ENCODE assay signal across 17 mouse cellular contexts in the genomic region with DNA sequence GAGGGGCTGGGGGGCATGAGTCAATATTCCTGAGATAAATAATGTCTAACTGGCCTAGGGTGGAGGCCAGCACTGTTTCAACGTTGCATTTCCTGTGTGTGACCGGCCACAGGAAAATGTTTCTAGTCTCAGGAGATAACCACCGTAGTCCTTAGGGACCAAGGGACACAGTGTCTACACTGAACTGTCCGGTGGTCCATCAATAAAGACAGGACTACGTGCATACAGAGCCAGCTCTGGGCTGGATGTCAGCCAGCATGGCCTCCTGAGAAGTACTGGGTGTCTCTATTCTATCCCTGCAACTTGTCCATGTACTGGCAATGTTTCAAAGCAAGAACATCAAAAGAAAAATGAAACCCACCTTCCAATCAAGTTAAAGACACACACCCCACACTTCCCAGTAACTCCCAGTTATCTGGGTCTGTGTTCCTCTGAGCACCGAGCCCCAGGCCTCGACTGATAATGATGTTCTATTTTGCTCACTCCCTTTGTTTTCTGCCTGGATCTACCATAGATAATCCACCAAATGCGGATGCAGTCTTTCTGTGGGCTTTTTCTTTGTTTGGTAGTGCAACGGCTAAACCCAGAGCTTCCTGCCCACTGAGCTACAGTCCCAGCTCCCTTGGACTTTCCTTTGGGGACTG. TPM values are rescaled to one million over a fixed set of nuclear protein-coding genes. Genes with fewer than 3 reads are reported as not detected.
A peak's percentile ranks its signal among the peaks of the same experiment; 100 is the strongest.
DNase-seq lines count a peak whose midpoint lies in the region; ATAC-seq and TF ChIP-seq lines count a peak whose summit lies in the region.
"Had no signal": no experiment of that assay in that cellular context is flagged by ENCODE, and none has a peak within 500 bp of the region (broad histone marks: within the 10 kb centered on the region; RNA-seq: fewer than 3 reads in every experiment).

No protein-coding gene starts in this region.

- no peaks in the 10 kb centered on the region for H3K9me3 ChIP-seq in heart, embryonic 13.5 days
- no peaks in the 10 kb centered on the region for H3K9me3 ChIP-seq in kidney, embryonic 15.5 days (replicated peaks)
- H3K9me3 ChIP-seq in liver, embryonic 11.5 days (ENCODE audit: control insufficient read depth, low read length): no peaks in the 10 kb centered on the region
- H3K9me3 ChIP-seq: embryonic facial prominence, embryonic 12.5 days; neural tube, embryonic 13.5 days had no signal

- no peak for DNase-seq in heart, adult 11 months
- peak; percentile 52 for DNase-seq in kidney, adult 9 months
- no peak for DNase-seq in liver, embryonic 11.5 days (ENCODE audit: low spot score)
- DNase-seq in lung, postnatal 14 days: peak; percentile 59
- DNase-seq in embryo, embryonic 11 days: no peak
- no peak for DNase-seq in gastrocnemius, adult 2 months
- DNase-seq: adrenal gland, adult 2 months; cerebellum, adult 18-20 months; gastrocnemius, postnatal 14 days; heart, postnatal 36 days; thymus, adult 18-20 months had no signal

- WGBS in heart, embryonic 13.5 days: 54% methylated on average over 9 of the region's 9 CpGs
- WGBS in kidney, embryonic 15.5 days: 75% methylated on average over 9 of the region's 9 CpGs
- WGBS in liver, embryonic 11.5 days: 49% methylated on average over 9 of the region's 9 CpGs

- intact Hi-C loops in gastrocnemius, adult 2 months (cut with DNase I): no loop called here

- no peaks in the 10 kb centered on the region for H3K27me3 ChIP-seq in heart, embryonic 13.5 days (replicated peaks)
- H3K27me3 ChIP-seq in kidney, embryonic 15.5 days: no peaks in the 10 kb centered on the region
- H3K27me3 ChIP-seq in liver, embryonic 11.5 days (replicated peaks; ENCODE audit: control insufficient read depth, insufficient read depth, low read length): no peaks in the 10 kb centered on the region
- H3K27me3 ChIP-seq: embryonic facial prominence, embryonic 12.5 days; neural tube, embryonic 13.5 days had no signal

- ATAC-seq in heart, embryonic 13.5 days (ENCODE audit: extremely low read depth, insufficient number of reproducible peaks, low FRiP score, low TSS enrichment): no peak
- ATAC-seq in kidney, embryonic 15.5 days (replicated peaks; ENCODE audit: low FRiP score): no peak
- peak; percentile 65 for ATAC-seq in liver, embryonic 11.5 days (replicated peaks; ENCODE audit: low FRiP score)
- ATAC-seq: hindbrain, embryonic 16.5 days had no signal

- H3K27ac ChIP-seq in heart, embryonic 13.5 days (replicated peaks): peak overlapping the region; percentile 43; the same call in 1 of the 2 replicates
- H3K27ac ChIP-seq in kidney, embryonic 15.5 days: no peak overlapping the region
- peak overlapping the region; percentile 47 for H3K27ac ChIP-seq in liver, embryonic 11.5 days (ENCODE audit: low read depth, low read length)
- no peak overlapping the region for H3K27ac ChIP-seq in gastrocnemius, adult 2 months
- H3K27ac ChIP-seq: embryonic facial prominence, embryonic 12.5 days; neural tube, embryonic 13.5 days had no signal

- no peak overlapping the region for H3K4me3 ChIP-seq in heart, embryonic 13.5 days
- no peak overlapping the region for H3K4me3 ChIP-seq in kidney, embryonic 15.5 days (replicated peaks)
- H3K4me3 ChIP-seq in liver, embryonic 11.5 days (ENCODE audit: low read depth, low read length): no peak overlapping the region
- H3K4me3 ChIP-seq in gastrocnemius, adult 2 months: no peak overlapping the region
- H3K4me3 ChIP-seq: embryonic facial prominence, embryonic 12.5 days; neural tube, embryonic 13.5 days had no signal

- no peak overlapping the region for H3K4me2 ChIP-seq in heart, embryonic 13.5 days
- no peak overlapping the region for H3K4me2 ChIP-seq in kidney, embryonic 15.5 days
- no peak overlapping the region for H3K4me2 ChIP-seq in liver, embryonic 11.5 days
- H3K4me2 ChIP-seq: embryonic facial prominence, embryonic 12.5 days; neural tube, embryonic 13.5 days had no signal

- peaks cover 9% of the 10 kb centered on the region; the same call in 1 of the 2 replicates for H3K4me1 ChIP-seq in heart, embryonic 13.5 days
- peaks cover 4% of the 10 kb centered on the region for H3K4me1 ChIP-seq in kidney, embryonic 15.5 days
- peaks cover 11% of the 10 kb centered on the region for H3K4me1 ChIP-seq in liver, embryonic 11.5 days (replicated peaks; ENCODE audit: control insufficient read depth, insufficient read depth, low read length)
- H3K4me1 ChIP-seq: embryonic facial prominence, embryonic 12.5 days; neural tube, embryonic 13.5 days had no signal

- H3K9ac ChIP-seq in heart, embryonic 13.5 days: no peak overlapping the region
- no peak overlapping the region for H3K9ac ChIP-seq in kidney, embryonic 15.5 days
- H3K9ac ChIP-seq in liver, embryonic 11.5 days (ENCODE audit: low read depth, low read length): no peak overlapping the region
- H3K9ac ChIP-seq: embryonic facial prominence, embryonic 12.5 days; neural tube, embryonic 13.5 days had no signal

- peaks cover 93% of the 10 kb centered on the region for H3K36me3 ChIP-seq in heart, embryonic 13.5 days
- H3K36me3 ChIP-seq in kidney, embryonic 15.5 days: peaks cover 91% of the 10 kb centered on the region
- peaks cover 22% of the 10 kb centered on the region; the same call in 1 of the 2 replicates for H3K36me3 ChIP-seq in liver, embryonic 11.5 days (ENCODE audit: control insufficient read depth, insufficient read depth, low read length)

- TF ChIP-seq CTCF in gastrocnemius, adult 2 months (IDR thresholded peaks at IDR 0.05): no peak

RNA-seq across cellular contexts. Expression of gene Mark4, which starts 17.1 kb away (rescaled TPM):
- 6.5 and 7.5 TPM in 2 replicates for polyA plus RNA-seq in heart, embryonic 13.5 days (2015; fragmentation: Nextera tagmentation; extraction: Ambion mirVana)
- 6.6 and 9.4 TPM in 2 replicates for polyA plus RNA-seq in kidney, embryonic 15.5 days (2015; fragmentation: Nextera tagmentation; extraction: Ambion mirVana)
- polyA plus RNA-seq in liver, embryonic 11.5 days (2014; fragmentation: Nextera tagmentation; extraction: Ambion mirVana): 6.7 and 7.7 TPM in 2 replicates
- total RNA-seq in gastrocnemius, adult 2 months (2021): 10 to 100 TPM; 17.1 to 17.9 TPM

RNA-seq across cellular contexts. Expression of gene Exoc3l2, which starts 21.6 kb away (rescaled TPM):
- polyA plus RNA-seq in heart, embryonic 13.5 days (2015; fragmentation: Nextera tagmentation; extraction: Ambion mirVana): 1.1 and 1.2 TPM in 2 replicates
- 3.0 TPM in 2 replicates for polyA plus RNA-seq in kidney, embryonic 15.5 days (2015; fragmentation: Nextera tagmentation; extraction: Ambion mirVana)
- polyA plus RNA-seq in liver, embryonic 11.5 days (2014; fragmentation: Nextera tagmentation; extraction: Ambion mirVana): 4.3 and 5.6 TPM in 2 replicates
- under 1 TPM; 0.41 to 0.73 TPM for total RNA-seq in gastrocnemius, adult 2 months (2021)

RNA-seq across cellular contexts. Expression of gene Ckm, which starts 37.0 kb away (rescaled TPM):
- 284 and 345 TPM in 2 replicates for polyA plus RNA-seq in heart, embryonic 13.5 days (2015; fragmentation: Nextera tagmentation; extraction: Ambion mirVana)
- 22.6 and 58.1 TPM in 2 replicates for polyA plus RNA-seq in kidney, embryonic 15.5 days (2015; fragmentation: Nextera tagmentation; extraction: Ambion mirVana)
- 0.34 and 0.40 TPM in 2 replicates for polyA plus RNA-seq in liver, embryonic 11.5 days (2014; fragmentation: Nextera tagmentation; extraction: Ambion mirVana)
- total RNA-seq in gastrocnemius, adult 2 months (2021): over 10,000 TPM; 32,173 to 47,719 TPM
- total RNA-seq: adrenal gland, adult 2 months; megakaryocyte-erythroid progenitor cell, adult 5-6 weeks had no signal

RNA-seq across cellular contexts. Expression of gene Klc3, which starts 37.7 kb away (rescaled TPM):
- 4.8 and 5.5 TPM in 2 replicates for polyA plus RNA-seq in heart, embryonic 13.5 days (2015; fragmentation: Nextera tagmentation; extraction: Ambion mirVana)
- 5.1 and 6.3 TPM in 2 replicates for polyA plus RNA-seq in kidney, embryonic 15.5 days (2015; fragmentation: Nextera tagmentation; extraction: Ambion mirVana)
- polyA plus RNA-seq in liver, embryonic 11.5 days (2014; fragmentation: Nextera tagmentation; extraction: Ambion mirVana): 0.71 and 0.99 TPM in 2 replicates
- under 1 TPM; 0.18 to 0.39 TPM for total RNA-seq in gastrocnemius, adult 2 months (2021)
- total RNA-seq: megakaryocyte-erythroid progenitor cell, adult 5-6 weeks had no signal

RNA-seq across cellular contexts. Expression of gene Ercc2, which starts 59.8 kb away (rescaled TPM):
- polyA plus RNA-seq in heart, embryonic 13.5 days (2015; fragmentation: Nextera tagmentation; extraction: Ambion mirVana): 11.8 and 12.2 TPM in 2 replicates
- 16.0 and 19.5 TPM in 2 replicates for polyA plus RNA-seq in kidney, embryonic 15.5 days (2015; fragmentation: Nextera tagmentation; extraction: Ambion mirVana)
- polyA plus RNA-seq in liver, embryonic 11.5 days (2014; fragmentation: Nextera tagmentation; extraction: Ambion mirVana): 14.0 and 15.6 TPM in 2 replicates
- total RNA-seq in gastrocnemius, adult 2 months (2021): 10 to 100 TPM in 1 of 2 experiments, 1 to 10 TPM in 1; 8.5 to 10.7 TPM

Comparison
In these comparisons a context has a peak if more than half of its experiments do, and no peak if none do; other contexts are left out.
1. H3K27ac ChIP-seq: peak in heart, embryonic 13.5 days (single experiment) and liver, embryonic 11.5 days (single experiment); none in kidney, embryonic 15.5 days (single experiment) and gastrocnemius, adult 2 months (single experiment).
2. DNase-seq: peak in kidney, adult 9 months (single experiment) and lung, postnatal 14 days (single experiment); none in heart, adult 11 months (single experiment), liver, embryonic 11.5 days (single experiment), embryo, embryonic 11 days (single experiment) and gastrocnemius, adult 2 months (single experiment).
3. RNA of gene Ckm, which starts 37.0 kb away (polyA plus RNA-seq): 284 to 345 TPM in heart, embryonic 13.5 days and 22.6 to 58.1 TPM in kidney, embryonic 15.5 days; 0.34 to 0.40 TPM in liver, embryonic 11.5 days; every median in the first group is over 10 times any median in the second.